Mouse (Mus musculus): ENCODE measurements around the gene Selenoi. TPM values are rescaled to one million over a fixed set of nuclear protein-coding genes. Genes with fewer than 3 reads are reported as not detected.

Gene Selenoi
- total and polyA plus RNA-seq, 3 experiments = 43.4 to 101 (median 76.3) TPM

- Histone ChIP-seq H3K27ac (ENCODE audit: control insufficient read depth, low read depth, low read length) (no peak overlapping the region), H3K79me2 (ENCODE audit: control insufficient read depth, insufficient read depth, low read length, poor library complexity) (no peaks in the 10 kb centered on the region), H3K9ac (ENCODE audit: control insufficient read depth, low read depth, low read length, poor library complexity, severe bottlenecking) (no peak overlapping the region), H3K4me1 (ENCODE audit: control insufficient read depth in 1 of 2, insufficient read depth in 2 of 2, low read length in 2 of 2) (peaks cover 0 to 1% of the 10 kb centered on the region in 2 experiments; a peak in 1 of 4 replicates), H3K9me3 (replicated peaks; ENCODE audit: insufficient read depth, low read length) (no peaks in the 10 kb centered on the region), H3K27me3 (ENCODE audit: control insufficient read depth in 1 of 2, insufficient read depth in 2 of 2, low read length in 2 of 2) (no peaks in the 10 kb centered on the region), H3K4me3 (ENCODE audit: control insufficient read depth in 1 of 2, insufficient read depth in 1 of 2, low read depth in 2 of 2, low read length in 2 of 2) (no peak overlapping the region), H3K36me3 (ENCODE audit: control insufficient read depth in 1 of 2, insufficient read depth in 2 of 2, low read length in 2 of 2) (peaks cover 0 to 1% of the 10 kb centered on the region in 2 experiments; a peak in 2 of 4 replicates)
- TF ChIP-seq ELF1 (IDR thresholded peaks at IDR 0.05; ENCODE audit: low read depth, low read length) (no peak), TCF12 (IDR thresholded peaks at IDR 0.05; ENCODE audit: low read depth, low read length) (no peak), SIN3A (IDR thresholded peaks at IDR 0.05; ENCODE audit: low read length) (no peak), MYC (IDR thresholded peaks at IDR 0.05; ENCODE audit: low read depth, low read length) (no peak), MAFK (IDR thresholded peaks at IDR 0.05; ENCODE audit: borderline replicate concordance, low read depth, low read length) (no peak), ZKSCAN1 (IDR thresholded peaks at IDR 0.05; ENCODE audit: low read depth, low read length) (no peak), GATA1 (IDR thresholded peaks at IDR 0.05; ENCODE audit: low read depth, low read length) (no peak), ETS1 (IDR thresholded peaks at IDR 0.05; ENCODE audit: low read depth, low read length) (no peak), MAX (IDR thresholded peaks at IDR 0.05; ENCODE audit: low read length) (no peak), POLR2AphosphoS5 (IDR thresholded peaks at IDR 0.05; ENCODE audit: borderline replicate concordance, low read depth, low read length) (no peak), POLR2A (IDR thresholded peaks at IDR 0.05; ENCODE audit: control insufficient read depth in 1 of 2, insufficient read depth in 1 of 2, low read depth in 1 of 2, low read length in 2 of 2, poor library complexity in 1 of 2) (no peak), POLR2AphosphoS2 (IDR thresholded peaks at IDR 0.05; ENCODE audit: low read length) (no peak), TAL1 (IDR thresholded peaks at IDR 0.05; ENCODE audit: low read length) (no peak), GABPA (IDR thresholded peaks at IDR 0.05; ENCODE audit: low read depth, low read length) (no peak), ZMIZ1 (IDR thresholded peaks at IDR 0.05; ENCODE audit: low read depth, low read length) (no peak), MXI1 (IDR thresholded peaks at IDR 0.05; ENCODE audit: low read depth, low read length) (no peak), CTCF (IDR thresholded peaks at IDR 0.05 in 2 of 3, conservative IDR thresholded peaks at IDR 0.05 in 1 of 3; ENCODE audit: control insufficient read depth in 1 of 3, insufficient read depth in 1 of 3, low read depth in 2 of 3, low read length in 3 of 3, poor library complexity in 1 of 3, severe bottlenecking in 1 of 3) (peak in 2 of 3 experiments; percentile 8 to 42; a peak in 2 of 6 replicates), BHLHE40 (IDR thresholded peaks at IDR 0.05; ENCODE audit: borderline replicate concordance, low read depth, low read length) (no peak), NRF1 (IDR thresholded peaks at IDR 0.05; ENCODE audit: insufficient read depth, low read depth, low read length, poor library complexity, severe bottlenecking) (no peak), SMC3 (IDR thresholded peaks at IDR 0.05; ENCODE audit: low read depth, low read length) (peak; percentile 34), RCOR1 (IDR thresholded peaks at IDR 0.05; ENCODE audit: low read depth, low read length) (no peak), USF1 (IDR thresholded peaks at IDR 0.05; ENCODE audit: low read depth, low read length) (no peak), RAD21 (IDR thresholded peaks at IDR 0.05; ENCODE audit: low read depth, low read length) (peak; percentile 31), TBP (IDR thresholded peaks at IDR 0.05; ENCODE audit: low read depth, low read length) (no peak), UBTF (IDR thresholded peaks at IDR 0.05; ENCODE audit: borderline replicate concordance, insufficient read depth, low read depth, low read length) (no peak)
- peak; percentile 39 for DNase-seq (ENCODE audit: low read depth, low spot score)
Observed at GRCm38 (mm10) chr5:30192452-30192851, 39.9 kb upstream of the Selenoi start.

Data from MEL (cell line).